Mouse (Mus musculus) heart, embryonic 13.5 days (tissue): ENCODE measurements around the gene Rccd1. TPM values are rescaled to one million over a fixed set of nuclear protein-coding genes. Genes with fewer than 3 reads are reported as not detected.
"Not testable (repeated sequence)": the region's sequence is repeated elsewhere in the genome, so short reads cannot be mapped to it uniquely, and the experiment has no call there.

Experiments used
- ATAC-seq: fragments of 200-750 bp; cut with Nextera tagmentation; 2 replicates; pipeline ENCODE4 v1.8.0; 2017; ENCODE audit warnings: moderate TSS enrichment; ENCODE audit not compliant: insufficient number of reproducible peaks, low FRiP score, low TSS enrichment; ENCODE audit errors: extremely low read depth
- H3K27ac ChIP-seq: fragments of 300-500 bp; sonication (generic); replicated peaks from 2 replicates; pipeline ENCODE4 v1.5.1; 2015; ENCODE audit warnings: moderate library complexity, mild to moderate bottlenecking, inconsistent platforms
- H3K27me3 ChIP-seq: fragments of 300-500 bp; sonication (generic); replicated peaks from 2 replicates; pipeline ENCODE4 v1.6.1; 2015; ENCODE audit warnings: mild to moderate bottlenecking, inconsistent platforms
- H3K36me3 ChIP-seq: fragments of 300-500 bp; sonication (generic); 2 replicates; pipeline ENCODE4 v1.6.1; 2015; ENCODE audit warnings: mild to moderate bottlenecking, inconsistent platforms
- H3K4me1 ChIP-seq: fragments of 300-500 bp; sonication (generic); 2 replicates; pipeline ENCODE4 v1.6.1; 2015; ENCODE audit warnings: inconsistent platforms
- H3K4me2 ChIP-seq: fragments of 300-500 bp; sonication (generic); 2 replicates; pipeline ENCODE4 v1.6.1; 2015; ENCODE audit warnings: inconsistent platforms, mild to moderate bottlenecking, moderate library complexity
- H3K4me3 ChIP-seq: fragments of 300-500 bp; sonication (generic); 2 replicates; pipeline ENCODE4 v1.5.1; 2015; ENCODE audit warnings: moderate library complexity, mild to moderate bottlenecking, inconsistent platforms
- H3K9ac ChIP-seq: fragments of 300-500 bp; sonication (generic); 2 replicates; pipeline ENCODE4 v1.6.1; 2015; ENCODE audit warnings: inconsistent platforms, mild to moderate bottlenecking, moderate library complexity
- H3K9me3 ChIP-seq: fragments of 300-500 bp; sonication (generic); 2 replicates; pipeline ENCODE4 v1.6.1; 2016; ENCODE audit warnings: inconsistent platforms
- WGBS: fragments of 180-500 bp; shearing (Covaris S2); methylation state at CpG from one replicate; pipeline ENCODE4 v1.1.7; 2015; ENCODE audit warnings: mixed read lengths; 5-methylcytosine and 5-hydroxymethylcytosine counted together
- polyA plus RNA-seq: library from polyadenylated mRNA; unstranded; fragments of >200 nt; fragmentation: Nextera tagmentation; extraction: Ambion mirVana; gene quantifications from 2 replicates; pipeline ENCODE4 v1.2.1, GENCODE M21; 2015

Rccd1 gene
- polyA plus RNA-seq, 1 experiment from 2014 or later, result 7.3 TPM

DNA sequence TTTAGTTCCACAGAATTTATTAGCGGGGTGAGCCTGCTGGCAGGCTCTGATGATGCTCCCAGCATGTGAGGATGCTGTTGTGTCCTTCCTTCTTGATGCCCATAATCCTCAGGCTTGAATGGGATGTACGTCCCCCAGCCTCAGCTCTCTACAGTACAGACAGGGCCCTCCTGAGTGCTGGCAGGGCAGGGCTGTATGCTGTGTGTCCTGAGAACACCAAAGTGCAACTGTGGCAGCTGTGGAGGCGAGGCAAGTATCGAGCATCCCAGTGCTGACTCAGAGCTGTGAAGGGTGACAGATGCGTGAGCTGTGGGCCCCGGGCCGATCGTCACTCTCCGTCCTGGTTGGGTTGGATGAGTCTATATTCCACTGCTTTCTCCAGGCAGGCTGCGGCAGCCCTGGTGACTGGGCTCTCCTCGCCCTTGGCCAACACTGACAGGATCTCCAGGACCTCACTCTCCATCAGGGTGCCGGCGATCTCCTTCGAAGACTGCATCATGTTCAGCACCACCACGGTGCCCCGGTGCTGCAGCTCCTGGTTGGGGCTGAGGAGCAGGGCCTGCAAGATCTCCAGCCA is 1.1 kb upstream of the Rccd1 start:
- Histone ChIP-seq H3K4me3 (no peak overlapping the region), H3K9ac (no peak overlapping the region), H3K4me2 (no peak overlapping the region), H3K27me3 (no peaks in the 10 kb centered on the region), H3K9me3 (no peaks in the 10 kb centered on the region), H3K27ac (peak overlapping the region; percentile 93; the same call in 1 of the 2 replicates), H3K36me3 (peaks cover 63% of the 10 kb centered on the region), H3K4me1 (peaks cover 21% of the 10 kb centered on the region)
- no peak for ATAC-seq
- 92% methylated on average over 16 of the region's 16 CpGs for WGBS

DNA sequence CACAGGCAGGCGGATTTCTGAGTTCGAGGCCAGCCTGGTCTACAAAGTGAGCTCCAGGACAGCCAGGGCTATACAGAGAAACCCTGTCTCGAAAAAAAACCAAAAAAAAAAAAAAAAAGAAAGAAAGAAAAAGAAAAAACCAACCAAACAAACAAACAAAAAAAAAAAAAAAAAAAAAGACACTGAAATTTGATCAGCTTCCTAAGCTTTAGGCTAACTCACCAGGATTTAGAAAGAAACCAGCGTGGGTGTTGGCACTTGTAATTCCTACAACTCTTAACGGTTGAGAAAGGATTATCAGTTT is 514 bp upstream of the Rccd1 start:
- peaks cover 63% of the 10 kb centered on the region for H3K36me3 ChIP-seq
- not testable (repeated sequence) for ATAC-seq, H3K27me3 ChIP-seq, H3K9me3 ChIP-seq
- H3K4me1 ChIP-seq, result peaks cover 26% of the 10 kb centered on the region
- peak overlapping the region; percentile 93 for H3K27ac ChIP-seq
- WGBS, result 51% methylated on average over 5 of the region's 5 CpGs
- H3K9ac ChIP-seq, result peak overlapping the region; percentile 68; the same call in 1 of the 2 replicates
- H3K4me2 ChIP-seq, result peak overlapping the region; percentile 86
- H3K4me3 ChIP-seq, result peak overlapping the region; percentile 63

DNA sequence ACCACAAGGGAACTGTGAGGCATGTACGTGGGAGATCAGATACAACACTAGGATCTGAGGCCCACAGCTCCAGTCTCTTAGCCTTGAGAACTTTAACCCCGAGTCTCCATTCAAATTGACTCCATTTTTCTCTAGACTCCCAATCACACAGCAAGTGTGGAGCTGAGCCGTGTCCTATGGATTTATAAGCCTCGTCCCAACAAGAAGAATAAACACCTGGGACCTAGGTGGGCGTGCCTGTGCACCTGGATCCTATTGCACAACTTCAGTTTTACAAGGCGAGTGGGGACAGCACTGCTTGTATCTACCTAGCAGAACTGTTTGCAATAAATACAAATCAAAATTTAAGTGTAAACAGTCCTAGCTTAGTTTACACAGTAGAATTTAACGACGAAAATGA is 918 bp downstream of the Rccd1 start:
- H3K4me3 ChIP-seq, result peak overlapping the region; percentile 63
- peak overlapping the region; percentile 83 for H3K9ac ChIP-seq
- peak overlapping the region; percentile 93 for H3K27ac ChIP-seq
- 20% methylated on average over 8 of the region's 8 CpGs for WGBS
- H3K27me3 ChIP-seq, result no peaks in the 10 kb centered on the region
- no peaks in the 10 kb centered on the region for H3K9me3 ChIP-seq
- peaks cover 62% of the 10 kb centered on the region for H3K36me3 ChIP-seq
- H3K4me2 ChIP-seq, result peak overlapping the region; percentile 86
- peaks cover 39% of the 10 kb centered on the region for H3K4me1 ChIP-seq
- no peak for ATAC-seq

DNA sequence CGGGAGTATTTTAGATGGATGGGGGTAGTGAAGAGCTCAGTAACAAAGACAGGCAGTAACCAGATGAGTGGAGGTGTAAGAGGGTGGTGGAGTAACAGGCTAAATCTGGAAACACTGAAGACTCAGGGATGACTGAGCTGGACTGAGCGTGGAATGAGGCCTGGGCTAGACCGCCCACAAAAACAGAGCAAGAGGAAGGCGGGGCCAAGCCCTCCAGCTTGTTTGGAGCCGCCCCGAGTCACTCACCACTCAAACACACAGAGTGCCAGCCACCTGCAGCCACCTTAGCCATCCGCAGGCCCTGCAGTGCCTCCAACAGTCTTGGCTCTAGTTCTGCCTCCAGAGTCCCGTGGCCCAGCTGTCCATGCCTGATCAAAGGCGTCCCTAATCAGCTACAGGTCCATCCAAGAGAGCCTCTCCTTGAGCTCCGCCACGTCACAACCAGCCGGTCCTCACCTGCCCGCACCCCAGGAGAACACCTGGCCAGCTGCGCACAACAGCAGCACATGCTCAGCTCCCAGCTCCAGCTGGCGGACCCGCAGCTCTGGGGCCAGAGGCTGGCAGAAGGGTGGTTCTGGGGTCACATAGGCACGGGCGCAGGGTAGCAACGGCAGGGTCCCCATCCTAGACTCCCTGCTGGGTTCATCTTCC is 4.3 kb downstream of the Rccd1 start:
- H3K9ac ChIP-seq, result peak overlapping the region; percentile 37
- 71% methylated on average over 19 of the region's 19 CpGs for WGBS
- peaks cover 36% of the 10 kb centered on the region for H3K4me1 ChIP-seq

GRCm38 (mm10) chr7:80318670-80319069 is 5.6 kb downstream of the Rccd1 start:
- Histone ChIP-seq H3K4me1 (peaks cover 34% of the 10 kb centered on the region), H3K4me2 (no peak overlapping the region), H3K4me3 (no peak overlapping the region), H3K36me3 (peaks cover 71% of the 10 kb centered on the region), H3K9ac (peak overlapping the region; percentile 37), H3K27ac (peak overlapping the region; percentile 60), H3K9me3 (no peaks in the 10 kb centered on the region), H3K27me3 (no peaks in the 10 kb centered on the region)
- ATAC-seq, result no peak
- 79% methylated on average over 4 of the region's 4 CpGs for WGBS

More for the DNA sequence above, 4.3 kb downstream of the Rccd1 start:
- no peak for ATAC-seq
- H3K27ac ChIP-seq, result peak overlapping the region; percentile 60
- no peak overlapping the region for H3K4me2 ChIP-seq
- H3K36me3 ChIP-seq, result peaks cover 59% of the 10 kb centered on the region
- H3K4me3 ChIP-seq, result no peak overlapping the region
- no peaks in the 10 kb centered on the region for H3K9me3 ChIP-seq
- H3K27me3 ChIP-seq, result no peaks in the 10 kb centered on the region

GRCm38 (mm10) chr7:80317439-80318115 is 6.7 kb downstream of the Rccd1 start:
- WGBS, result 68% methylated on average over 1 of the region's 1 CpGs
- no peak for ATAC-seq
- Histone ChIP-seq H3K27me3 (no peaks in the 10 kb centered on the region), H3K9ac (no peak overlapping the region), H3K4me3 (no peak overlapping the region), H3K4me2 (no peak overlapping the region), H3K9me3 (no peaks in the 10 kb centered on the region), H3K4me1 (peaks cover 24% of the 10 kb centered on the region), H3K36me3 (peaks cover 82% of the 10 kb centered on the region), H3K27ac (no peak overlapping the region)

DNA sequence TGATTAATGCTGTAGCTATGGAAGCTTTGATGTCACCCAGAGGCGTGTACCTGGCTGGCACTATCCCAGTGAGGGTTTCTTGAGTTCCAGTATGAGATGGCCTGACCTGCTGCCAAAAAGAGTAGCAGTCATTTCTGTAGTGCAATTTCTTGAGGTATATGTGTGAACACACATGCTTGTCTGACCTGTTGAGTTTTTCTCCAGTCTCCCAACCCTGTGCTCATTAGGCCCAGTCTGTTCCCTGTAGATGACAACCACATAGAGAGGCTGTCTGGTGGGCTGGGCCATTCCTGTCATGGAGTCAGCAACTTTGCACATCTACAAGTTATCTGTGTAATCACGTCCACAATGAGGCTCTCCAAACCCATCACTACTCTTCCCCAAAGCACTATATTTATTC is 8.5 kb downstream of the Rccd1 start:
- Histone ChIP-seq H3K27ac (no peak overlapping the region), H3K4me2 (no peak overlapping the region), H3K9ac (no peak overlapping the region), H3K36me3 (peaks cover 96% of the 10 kb centered on the region), H3K4me3 (no peak overlapping the region), H3K9me3 (no peaks in the 10 kb centered on the region), H3K4me1 (peaks cover 18% of the 10 kb centered on the region), H3K27me3 (no peaks in the 10 kb centered on the region)
- no peak for ATAC-seq
- WGBS, result 73% methylated on average over 2 of the region's 2 CpGs

GRCm38 (mm10) chr7:80310771-80311170 is 13.5 kb downstream of the Rccd1 start:
- H3K27me3 ChIP-seq, result no peaks in the 10 kb centered on the region

DNA sequence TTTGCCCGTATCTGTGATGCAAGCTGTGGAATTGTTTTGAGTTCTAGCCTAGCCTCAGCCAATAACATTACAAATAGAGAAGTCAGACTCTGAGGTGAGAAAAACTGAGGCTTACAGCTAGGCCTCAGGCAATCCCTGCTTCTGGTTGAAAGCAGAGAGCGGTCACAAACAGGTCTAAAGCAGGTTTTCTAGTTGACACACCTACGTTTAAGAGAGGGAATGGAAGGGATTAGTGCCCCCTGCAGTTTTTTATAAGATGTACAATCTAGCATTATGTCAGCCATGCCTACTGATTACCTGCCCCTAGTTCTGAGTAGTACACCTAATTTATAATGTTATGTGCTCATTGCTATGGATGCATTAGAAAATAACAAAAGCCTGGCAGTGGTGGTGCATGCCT is 16.5 kb downstream of the Rccd1 start:
- H3K9me3 ChIP-seq, result no peaks in the 10 kb centered on the region
- peaks cover 99% of the 10 kb centered on the region for H3K36me3 ChIP-seq
- no peak for ATAC-seq
- no peaks in the 10 kb centered on the region for H3K4me1 ChIP-seq
- H3K4me2 ChIP-seq, result no peak overlapping the region
- H3K27ac ChIP-seq, result no peak overlapping the region
- WGBS, result 85% methylated on average over 3 of the region's 3 CpGs
- H3K9ac ChIP-seq, result no peak overlapping the region
- H3K27me3 ChIP-seq, result no peaks in the 10 kb centered on the region
- no peak overlapping the region for H3K4me3 ChIP-seq

More at GRCm38 (mm10) chr7:80310771-80311170, 13.5 kb downstream of the Rccd1 start:
- Histone ChIP-seq H3K4me2 (no peak overlapping the region), H3K4me3 (no peak overlapping the region), H3K27ac (no peak overlapping the region), H3K9ac (no peak overlapping the region), H3K36me3 (peaks cover 99% of the 10 kb centered on the region), H3K9me3 (no peaks in the 10 kb centered on the region), H3K4me1 (no peaks in the 10 kb centered on the region)
- 76% methylated on average over 7 of the region's 7 CpGs for WGBS
- no peak for ATAC-seq

DNA sequence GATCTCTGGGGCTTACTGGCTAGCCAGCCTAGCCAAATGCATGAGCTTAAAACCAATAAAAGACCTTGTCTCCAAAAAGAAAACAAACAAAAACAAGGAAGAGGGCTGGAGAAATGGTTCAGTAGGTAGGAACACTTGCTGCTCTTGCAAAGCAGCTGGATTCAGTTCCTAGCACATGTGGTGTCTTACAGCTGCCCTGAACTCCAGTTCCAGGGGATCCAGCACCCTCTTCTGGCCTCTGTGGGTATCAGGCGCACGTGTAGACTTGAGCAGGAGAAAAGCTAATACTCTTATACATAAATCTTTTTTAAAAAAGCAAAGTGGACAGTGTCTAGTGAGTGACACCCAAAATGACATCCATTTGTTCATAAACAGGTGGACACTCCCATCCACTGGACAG is 22.7 kb downstream of the Rccd1 start:
- Histone ChIP-seq H3K27me3 (no peaks in the 10 kb centered on the region), H3K4me2 (no peak overlapping the region), H3K36me3 (peaks cover 87% of the 10 kb centered on the region), H3K4me3 (no peak overlapping the region), H3K27ac (no peak overlapping the region), H3K9me3 (no peaks in the 10 kb centered on the region), H3K9ac (no peak overlapping the region), H3K4me1 (peaks cover 16% of the 10 kb centered on the region)
- WGBS, result 86% methylated on average over 2 of the region's 2 CpGs
- no peak for ATAC-seq

DNA sequence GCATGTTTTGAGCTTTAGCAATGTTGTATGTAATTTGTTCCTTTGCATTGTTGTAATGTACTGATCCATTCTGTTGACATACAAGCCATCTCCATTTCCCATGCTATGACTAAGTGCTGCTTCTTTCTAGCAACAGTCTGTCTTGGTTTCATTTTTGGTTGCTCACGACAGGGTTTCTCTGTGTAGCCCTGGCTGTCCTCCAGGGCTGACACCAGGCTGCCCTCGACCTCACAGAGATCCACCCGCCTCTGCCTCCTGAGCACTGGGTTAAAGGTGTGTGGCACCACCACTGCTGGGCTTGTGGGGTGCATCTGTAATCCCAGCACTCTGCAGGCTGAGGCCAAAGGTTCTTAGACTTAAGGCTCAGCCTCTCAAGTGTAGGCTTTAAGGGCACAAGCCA is 24.7 kb downstream of the Rccd1 start:
- Histone ChIP-seq H3K4me1 (peaks cover 30% of the 10 kb centered on the region), H3K4me2 (no peak overlapping the region), H3K9me3 (no peaks in the 10 kb centered on the region), H3K4me3 (no peak overlapping the region), H3K27ac (no peak overlapping the region), H3K9ac (no peak overlapping the region), H3K36me3 (peaks cover 70% of the 10 kb centered on the region), H3K27me3 (no peaks in the 10 kb centered on the region)
- ATAC-seq, result no peak
- 88% methylated on average over 3 of the region's 3 CpGs for WGBS

DNA sequence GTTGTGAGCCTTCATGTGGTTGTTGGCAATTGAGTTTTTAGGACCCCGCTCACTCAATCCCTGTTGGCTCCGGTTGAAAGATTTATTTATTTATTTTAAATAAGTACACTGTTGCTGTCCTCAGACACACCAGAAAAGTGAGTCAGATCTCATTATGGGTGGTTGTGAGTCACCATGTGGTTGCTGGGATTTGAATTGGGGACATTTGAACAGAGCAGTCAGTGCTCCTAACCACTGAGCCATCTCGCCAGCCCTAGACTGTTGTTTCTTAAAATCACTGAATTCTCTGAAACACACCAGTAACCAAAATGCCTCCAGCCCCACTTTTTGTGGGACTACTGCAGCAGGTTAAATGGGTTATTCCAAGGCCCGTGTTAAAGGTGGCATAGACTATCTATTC is 25.5 kb downstream of the Rccd1 start:
- no peak overlapping the region for H3K27ac ChIP-seq
- H3K9ac ChIP-seq, result no peak overlapping the region
- H3K4me2 ChIP-seq, result no peak overlapping the region
- H3K4me3 ChIP-seq, result no peak overlapping the region
- H3K9me3 ChIP-seq, result no peaks in the 10 kb centered on the region
- WGBS, result 92% methylated on average over 4 of the region's 4 CpGs
- H3K4me1 ChIP-seq, result peaks cover 32% of the 10 kb centered on the region
- ATAC-seq, result no peak
- H3K27me3 ChIP-seq, result no peaks in the 10 kb centered on the region
- H3K36me3 ChIP-seq, result peaks cover 61% of the 10 kb centered on the region
